Mouse (Mus musculus) T-helper 1 cell (primary cell): Measurements from ENCODE around the gene Srf.

ENCODE experiments used
- in situ Hi-C: fragments of 300-600 bp; cut with MboI, MseI; formaldehyde crosslinking; loops from one replicate; pipeline ENCODE4 v1.15.1; 2025; ENCODE audit warnings: high pct_unique_total_duplicates

Gene Srf

DNA sequence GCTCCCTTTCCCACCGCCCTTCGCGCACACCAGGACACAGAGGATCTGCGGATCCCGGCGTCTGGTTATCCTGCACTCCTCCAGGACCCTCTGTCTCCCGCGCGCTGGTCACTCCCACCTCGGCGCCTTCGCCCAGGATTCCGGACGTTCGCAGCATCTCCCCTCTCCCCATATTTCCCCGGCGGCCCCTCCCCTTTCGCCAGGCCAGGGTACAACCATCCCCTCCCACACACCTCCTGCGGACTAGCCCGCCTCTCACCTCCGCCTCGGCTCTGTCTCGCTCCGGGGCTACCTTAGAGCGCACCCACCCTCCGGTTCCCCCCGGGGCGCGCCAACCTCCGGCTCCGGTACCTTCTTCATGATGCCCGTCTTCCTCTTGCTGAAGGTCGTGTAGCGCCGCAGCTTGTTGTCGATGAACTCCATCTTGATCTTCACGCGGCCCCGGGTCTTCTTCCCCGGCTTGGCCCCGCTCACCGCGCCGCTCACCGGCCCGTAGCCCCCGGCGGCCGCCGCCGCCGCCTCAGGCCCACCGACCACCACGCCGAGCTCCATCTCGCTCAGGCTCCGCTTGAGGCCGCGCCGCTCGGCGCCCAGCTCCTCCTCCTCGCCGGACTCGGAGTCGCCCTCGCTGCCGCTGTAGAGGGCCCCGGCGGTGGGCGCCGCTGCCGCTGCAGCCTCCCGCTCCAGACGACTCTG, 850 bp downstream of the Srf start:
- in situ Hi-C loops = loop anchor here (5.0 kb wide), 1 partner anchor 92 kb away; the partner anchor contains the start of genes Klc4 and Mrpl2

DNA sequence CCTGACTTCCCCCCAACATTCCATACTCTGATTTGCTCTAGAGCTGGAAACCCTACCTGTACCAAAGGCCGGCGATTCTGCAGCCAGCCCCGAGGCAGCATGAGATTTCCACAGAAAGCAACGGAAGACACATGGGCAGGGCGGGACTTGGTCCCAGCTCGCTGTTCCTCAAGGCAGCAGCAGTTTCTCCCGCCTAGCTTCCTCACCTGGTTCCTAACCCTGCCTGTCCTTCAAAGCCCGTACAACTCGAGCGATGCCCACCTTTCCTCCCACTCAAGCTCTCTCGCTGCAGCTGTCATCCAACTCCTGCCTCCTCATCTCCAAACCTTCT, 1.4 kb downstream of the Srf start:
- in situ Hi-C loops = loop anchor here (5.0 kb wide), 1 partner anchor 93 kb away; the partner anchor contains the start of genes Klc4 and Mrpl2

DNA sequence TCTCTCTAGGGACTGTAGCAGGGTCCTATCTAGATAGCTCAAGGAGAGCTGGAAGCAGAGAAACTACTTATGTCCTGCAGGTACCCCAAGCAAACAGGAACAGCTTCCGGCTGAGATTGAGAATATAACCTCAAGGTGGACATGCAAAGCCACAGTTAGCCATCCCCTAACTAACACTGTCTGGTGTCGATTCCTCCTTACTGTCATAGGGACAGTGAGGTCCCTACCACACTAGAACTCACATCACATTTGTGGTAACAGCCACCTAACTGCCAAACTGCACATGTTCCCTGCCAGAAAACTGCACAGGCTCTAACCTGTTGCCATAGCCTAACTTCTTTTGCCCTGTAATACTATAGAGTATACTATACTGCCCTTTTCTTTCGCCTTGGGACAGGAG, 2.0 kb downstream of the Srf start:
- in situ Hi-C loops = loop anchor here (5.0 kb wide), 1 partner anchor 93 kb away; the partner anchor contains the start of genes Klc4 and Mrpl2

DNA sequence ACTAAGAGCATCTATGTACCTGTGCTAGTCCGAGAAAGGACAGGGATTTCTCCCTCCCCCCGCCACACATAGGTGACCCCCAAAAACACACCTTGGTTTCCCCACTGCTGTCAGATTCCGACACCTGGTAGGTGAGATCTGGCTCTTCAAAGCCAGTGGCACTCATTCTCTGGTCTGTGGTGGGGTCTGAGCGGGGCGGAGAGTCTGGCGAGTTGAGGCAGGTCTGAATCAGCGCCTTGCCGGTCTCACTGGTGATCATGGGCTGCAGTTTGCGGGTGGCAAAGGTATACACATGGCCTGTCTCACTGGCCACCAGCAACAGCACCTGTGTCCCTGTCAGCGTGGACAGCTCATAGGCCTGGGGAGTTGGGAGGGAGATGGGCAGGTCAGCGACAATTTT, 2.5 kb downstream of the Srf start:
- in situ Hi-C loops = loop anchor here (5.0 kb wide), 1 partner anchor 94 kb away; the partner anchor contains the start of genes Klc4 and Mrpl2

DNA sequence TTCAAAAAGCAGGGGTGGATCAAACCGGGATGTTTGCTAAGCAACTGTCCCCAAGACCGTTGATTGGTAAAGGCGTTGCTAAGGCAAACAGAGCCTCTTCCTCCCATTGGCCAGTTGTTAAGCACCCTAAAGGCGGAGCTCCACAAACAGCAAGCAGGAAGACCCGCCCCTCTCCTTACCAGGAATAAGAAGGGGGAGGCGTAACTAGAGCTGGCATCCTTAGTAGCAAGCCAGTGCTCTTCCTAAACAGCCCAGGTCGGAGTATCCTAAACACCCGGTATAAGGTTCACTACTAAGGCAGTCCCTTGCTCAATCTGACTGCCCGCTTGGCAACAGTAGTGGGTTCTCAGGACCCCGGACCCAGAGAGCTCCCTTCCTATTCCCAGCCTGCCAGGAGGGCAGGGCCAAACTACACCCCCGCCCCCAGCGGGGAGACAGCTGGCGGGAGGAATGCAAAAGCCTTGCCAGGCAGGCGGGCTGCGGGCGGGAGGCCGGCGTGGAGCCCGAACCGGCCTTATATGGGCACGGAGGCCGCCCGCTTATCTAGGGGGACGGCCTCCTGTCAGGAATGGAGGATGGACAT, 3.0 kb downstream of the Srf start:
- in situ Hi-C loops = loop anchor here (5.0 kb wide), 1 partner anchor 94 kb away; the partner anchor contains the start of genes Klc4 and Mrpl2

GRCm38 (mm10) chr17:46552151-46552550, 3.8 kb downstream of the Srf start:
- in situ Hi-C loops = loop anchor here (5.0 kb wide), 1 partner anchor 95 kb away; the partner anchor contains the start of genes Klc4 and Mrpl2

DNA sequence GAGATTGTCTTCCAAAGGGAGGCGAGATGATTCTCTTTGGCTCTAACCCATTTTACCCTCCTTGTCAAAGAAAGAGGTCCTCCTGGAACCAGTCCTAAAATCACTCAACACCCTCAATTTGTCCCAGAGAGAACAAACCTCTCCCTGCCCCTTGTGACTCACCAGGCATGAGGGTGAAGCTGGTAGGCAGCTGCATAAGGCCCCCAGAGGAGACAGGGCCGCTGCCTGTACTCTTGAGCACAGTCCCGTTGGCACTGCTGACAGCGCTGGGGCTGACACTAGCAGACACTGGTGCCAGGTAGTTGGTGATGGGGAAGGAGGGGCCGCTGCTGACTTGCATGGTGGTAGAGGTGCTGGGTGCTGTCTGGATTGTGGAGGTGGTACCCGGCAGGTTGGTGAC, 4.6 kb downstream of the Srf start:
- in situ Hi-C loops = loop anchor here (5.0 kb wide), 1 partner anchor 96 kb away; the partner anchor contains the start of genes Klc4 and Mrpl2

DNA sequence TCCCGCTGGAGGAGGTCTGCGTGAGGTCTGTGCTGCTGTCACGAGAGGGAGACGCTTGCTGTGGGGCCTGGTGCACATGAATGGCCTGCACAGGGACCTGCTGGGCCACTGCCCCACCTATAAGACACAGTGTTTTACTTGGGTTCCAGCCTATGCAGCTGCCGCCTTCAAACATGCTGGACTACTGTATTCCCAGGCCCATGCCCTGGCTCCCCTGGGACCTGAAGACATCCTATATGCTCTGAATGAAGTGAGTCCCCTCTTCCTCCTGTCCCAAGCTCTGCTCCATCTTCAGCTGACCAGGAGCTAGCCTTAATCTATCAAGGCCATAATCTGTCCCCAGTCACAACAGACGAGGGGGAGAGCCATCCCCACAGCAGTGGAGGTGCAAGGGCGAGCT, 5.1 kb downstream of the Srf start:
- in situ Hi-C loops = loop anchor here (5.0 kb wide), 1 partner anchor 96 kb away; the partner anchor contains the start of genes Klc4 and Mrpl2

DNA sequence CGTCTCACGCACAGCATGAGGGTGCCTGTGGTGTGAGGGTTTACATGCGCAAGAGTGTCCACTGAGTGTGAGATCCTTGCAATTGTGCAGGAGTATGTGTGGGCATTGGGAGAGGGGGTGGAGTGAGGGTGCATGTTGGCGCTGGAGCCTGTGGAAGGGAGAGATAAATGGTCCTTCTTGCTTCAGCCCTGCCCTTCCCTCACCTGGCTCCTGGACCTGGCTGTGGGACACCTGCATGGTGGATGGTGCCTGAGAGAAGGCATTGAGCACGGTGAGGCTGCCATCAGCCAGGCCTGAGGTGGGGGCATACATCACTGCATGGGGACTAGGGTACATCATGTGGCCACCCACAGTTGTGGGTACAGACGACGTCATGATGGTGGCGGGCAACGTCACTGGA, 6.3 kb downstream of the Srf start:
- in situ Hi-C loops = loop anchor here (5.0 kb wide), 1 partner anchor 98 kb away; the partner anchor contains the start of genes Klc4 and Mrpl2

DNA sequence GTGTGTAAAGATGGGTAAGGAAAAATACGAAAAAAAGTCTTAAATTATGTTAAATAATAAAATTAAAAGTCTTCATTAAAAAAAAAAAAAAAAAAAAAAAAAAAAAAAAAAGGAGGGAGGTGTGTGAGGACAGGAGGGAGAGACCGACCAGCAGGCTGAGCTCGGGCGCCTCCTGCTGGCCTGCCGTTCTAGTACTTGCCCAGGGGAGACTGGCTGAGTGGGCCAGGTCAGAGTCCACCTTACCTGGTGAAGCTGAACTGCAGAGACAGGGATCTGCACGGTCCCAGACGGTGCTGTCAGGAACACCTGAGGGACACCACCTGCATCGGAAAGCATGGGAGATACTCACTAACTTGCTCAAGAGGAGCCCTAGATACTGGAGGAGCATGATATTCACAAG, 6.8 kb downstream of the Srf start:
- in situ Hi-C loops = no loop called here

GRCm38 (mm10) chr17:46548741-46549140, 7.2 kb downstream of the Srf start:
- in situ Hi-C loops = no loop called here

DNA sequence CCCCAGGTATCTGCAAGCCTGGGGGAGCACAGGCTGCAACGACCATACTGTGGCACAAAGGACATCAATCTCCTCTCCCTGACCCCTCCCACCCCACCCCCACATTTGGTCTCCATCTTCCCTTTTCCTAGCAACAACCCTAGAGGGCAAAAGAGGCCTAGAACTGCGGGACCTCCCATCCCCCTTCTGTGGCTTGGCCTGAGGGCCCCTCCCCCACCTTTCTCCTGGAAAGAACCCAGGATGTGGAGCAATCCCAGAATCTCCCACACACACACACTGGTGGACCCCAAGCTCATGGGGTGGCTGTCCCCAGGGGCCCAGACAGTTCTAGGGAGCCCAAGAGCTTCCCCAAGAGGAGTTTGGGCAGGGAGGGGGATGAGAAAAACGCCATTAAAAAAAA, 8.1 kb downstream of the Srf start:
- in situ Hi-C loops = no loop called here

- in situ Hi-C loops = no loop called here
Measured at GRCm38 (mm10) chr17:46546995-46547394, 9.0 kb downstream of the Srf start.

DNA sequence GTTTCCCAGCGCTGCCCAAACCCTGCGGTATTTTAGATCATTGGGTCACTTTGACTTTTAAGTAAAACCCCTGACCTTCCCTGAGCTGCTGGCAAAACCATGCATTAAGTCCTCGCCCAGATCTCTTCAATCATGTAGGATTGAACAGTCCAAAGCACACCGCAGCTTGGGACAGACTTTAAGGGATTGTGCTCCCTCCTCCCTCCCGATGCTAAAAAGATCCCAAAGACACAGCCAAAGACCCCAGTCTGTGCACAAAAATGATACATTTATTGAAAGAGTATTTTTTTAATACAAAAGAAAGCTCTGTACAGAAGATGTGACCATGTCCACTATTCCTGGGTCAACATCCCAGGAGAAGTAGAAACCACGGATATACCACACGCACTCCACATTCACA, 9.4 kb downstream of the Srf start:
- in situ Hi-C loops = no loop called here

DNA sequence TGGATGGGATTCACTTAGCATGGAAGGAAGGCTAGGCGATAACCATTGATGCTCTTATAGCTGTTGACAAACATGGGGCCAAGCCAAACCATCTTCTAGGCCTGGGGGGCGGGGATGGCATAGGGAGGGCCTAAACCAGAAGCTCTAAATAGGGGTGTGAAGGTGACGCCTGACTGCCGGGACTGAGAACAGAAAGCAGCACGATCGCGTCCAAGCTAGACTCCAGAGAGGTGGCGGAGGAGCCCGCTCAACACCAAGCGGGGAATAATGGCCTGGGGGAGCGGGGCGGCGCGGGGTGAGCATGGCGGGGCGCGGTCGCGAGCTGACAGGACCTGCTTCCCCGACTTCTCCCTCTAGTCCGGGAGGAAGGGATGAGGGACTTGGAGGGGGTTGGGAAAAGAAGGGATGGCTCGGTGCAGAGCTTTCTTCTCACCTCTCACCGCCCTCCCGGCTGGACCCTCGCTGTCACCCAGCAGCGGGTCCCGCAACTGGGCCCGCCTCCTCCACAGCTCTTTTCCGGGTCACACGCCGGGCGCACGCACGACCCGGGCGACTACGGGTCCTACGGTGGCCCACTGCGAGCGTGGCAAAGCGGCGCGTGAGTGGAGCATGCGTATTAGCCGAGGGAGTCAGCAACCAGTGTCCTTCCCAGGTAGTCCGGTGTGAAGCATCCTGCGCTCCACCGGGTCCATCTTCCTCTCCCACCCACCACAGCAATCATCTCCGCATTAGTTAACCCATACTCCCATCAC, 10.0 kb downstream of the Srf start, which contains the start of gene Cul9:
TSS of gene Cul9 (minus strand) at position 576 of the 752 bp plus-strand sequence.
- in situ Hi-C loops = no loop called here

- in situ Hi-C loops = no loop called here
Measured at GRCm38 (mm10) chr17:46543661-46544060, 12.3 kb downstream of the Srf start.

GRCm38 (mm10) chr17:46525579-46526307, 30.2 kb downstream of the Srf start:
- in situ Hi-C loops = no loop called here

DNA sequence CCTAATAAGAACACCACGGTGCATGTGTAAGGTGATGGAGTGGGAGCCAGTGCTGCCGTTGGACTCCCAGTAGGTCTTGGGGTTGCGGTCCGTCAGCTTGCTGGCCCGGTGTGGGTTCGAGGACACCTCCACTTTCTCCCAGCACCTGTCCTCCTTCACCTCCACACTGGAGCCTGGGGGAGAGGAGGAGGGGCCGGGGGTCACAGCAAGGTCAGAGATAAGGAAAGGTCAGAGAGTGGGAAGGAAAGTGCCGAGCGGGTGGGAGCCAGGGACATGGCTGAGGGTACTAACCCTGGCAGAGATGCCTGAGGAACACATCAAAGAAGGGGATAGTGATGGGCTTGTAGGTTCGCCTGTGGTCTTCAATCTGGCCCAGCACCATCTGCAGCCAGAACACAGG, 30.9 kb downstream of the Srf start:
- in situ Hi-C loops = no loop called here

DNA sequence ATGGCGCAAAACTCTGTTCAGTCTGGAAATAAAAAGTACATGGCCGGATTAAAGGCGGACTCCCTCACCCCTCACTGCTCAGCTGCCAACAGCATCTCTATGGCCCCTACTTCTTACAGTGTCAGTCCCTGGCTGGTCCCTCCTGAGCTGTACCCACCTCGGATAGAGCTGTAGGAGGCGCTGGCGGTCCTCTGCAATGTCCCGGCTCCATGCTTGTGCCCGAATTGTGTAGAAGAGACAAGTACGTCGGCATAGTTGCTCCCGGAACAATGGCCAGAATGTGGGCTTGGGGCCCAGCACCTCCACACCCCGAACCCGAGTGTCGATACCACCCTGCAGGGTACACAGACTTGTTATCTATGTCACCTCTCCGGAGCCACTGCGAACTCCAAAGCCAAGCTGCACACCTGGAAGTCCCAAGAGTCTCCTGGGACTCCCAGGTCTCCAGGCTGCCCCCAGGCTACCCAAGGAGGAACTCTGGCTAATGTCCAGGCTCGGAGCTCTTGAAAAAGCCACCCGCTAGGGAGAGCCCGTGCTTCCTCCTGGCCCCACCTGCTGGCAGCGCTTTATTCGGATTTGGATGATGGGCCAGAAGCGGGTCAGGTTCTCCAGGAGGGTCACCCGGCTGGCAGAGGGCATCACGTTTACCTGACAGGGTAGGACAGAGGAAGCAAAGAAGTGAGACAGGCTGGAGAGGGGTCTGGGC, 33.9 kb downstream of the Srf start:
- in situ Hi-C loops = no loop called here

- in situ Hi-C loops = no loop called here
Measured at GRCm38 (mm10) chr17:46521174-46521573, 34.8 kb downstream of the Srf start.
